Mouse (Mus musculus) megakaryocyte, embryonic 14.5 days (primary cell): ENCODE measurements around the gene 3100002H09Rik. TPM values are rescaled to one million over a fixed set of nuclear protein-coding genes. Genes with fewer than 3 reads are reported as not detected.

Experiments
- H3K27me3 ChIP-seq: replicated peaks from 2 replicates; pipeline ENCODE3; 2012; ENCODE audit warnings: inconsistent platforms
- H3K36me3 ChIP-seq: replicated peaks from 2 replicates; pipeline ENCODE3; 2012; ENCODE audit warnings: low read length, inconsistent platforms, mixed read lengths
- H3K4me1 ChIP-seq: 2 replicates; pipeline ENCODE4 v1.6.1; 2012; ENCODE audit warnings: inconsistent platforms
- H3K4me3 ChIP-seq: replicated peaks from 2 replicates; pipeline ENCODE3; 2012; ENCODE audit warnings: moderate library complexity, mild to moderate bottlenecking, inconsistent platforms
- H3K9me3 ChIP-seq: 2 replicates; pipeline ENCODE4 v1.6.1; 2012; ENCODE audit warnings: inconsistent platforms
- FLI1 ChIP-seq: IDR thresholded peaks from 2 replicates; pipeline ENCODE4 v1.6.1; 2012; ENCODE audit warnings: low read length, inconsistent platforms, mixed read lengths
- GATA1 ChIP-seq: IDR thresholded peaks from 3 replicates; pipeline ENCODE4 v1.6.1; 2012; ENCODE audit warnings: mixed read lengths, low read length, inconsistent platforms, borderline replicate concordance
- polyA plus RNA-seq: library from polyadenylated mRNA; stranded (reverse); fragments of >175 nt; gene quantifications from 2 replicates; pipeline ENCODE4 v1.2.3, GENCODE M21; 2012; ENCODE audit warnings: low replicate concordance; ENCODE audit not compliant: insufficient read depth

The 3100002H09Rik gene
- polyA plus RNA-seq, 1 experiment: 0.36 TPM

GRCm38 (mm10) chr4:124563371-124563770 is 47.2 kb downstream of the 3100002H09Rik start:
- H3K36me3 ChIP-seq: no peaks in the 10 kb centered on the region
- no peak overlapping the region for H3K4me3 ChIP-seq
- H3K9me3 ChIP-seq: peaks cover 25% of the 10 kb centered on the region
- TF ChIP-seq GATA1 (no peak), FLI1 (no peak)
- H3K4me1 ChIP-seq: no peaks in the 10 kb centered on the region
- H3K27me3 ChIP-seq: peaks cover 7% of the 10 kb centered on the region

GRCm38 (mm10) chr4:124562721-124563120 is 47.9 kb downstream of the 3100002H09Rik start:
- H3K4me3 ChIP-seq: no peak overlapping the region
- H3K4me1 ChIP-seq: no peaks in the 10 kb centered on the region
- H3K9me3 ChIP-seq: peaks cover 26% of the 10 kb centered on the region
- H3K36me3 ChIP-seq: no peaks in the 10 kb centered on the region
- TF ChIP-seq GATA1: no peak
- TF ChIP-seq FLI1: no peak
- H3K27me3 ChIP-seq: peaks cover 5% of the 10 kb centered on the region

Other genes with a start within 250 kb of the 3100002H09Rik start
- gene Pou3f1, start 46.0 kb upstream of the 3100002H09Rik start, polyA plus RNA-seq: 0.12 TPM in 1 of 2 replicates, not detected in the other
- gene Utp11, start 82.8 kb upstream of the 3100002H09Rik start, polyA plus RNA-seq: 2.9 and 13.8 TPM in 2 replicates
- 122 and 166 TPM in 2 replicates for gene Fhl3, start 89.9 kb upstream of the 3100002H09Rik start, polyA plus RNA-seq
- gene Sf3a3, start 104.0 kb upstream of the 3100002H09Rik start, polyA plus RNA-seq: 2.2 and 29.0 TPM in 2 replicates
- 5.7 and 22.3 TPM in 2 replicates for gene Inpp5b, start 131.0 kb upstream of the 3100002H09Rik start, polyA plus RNA-seq
- 15.2 and 34.3 TPM in 2 replicates for gene Mtf1, start 191.3 kb upstream of the 3100002H09Rik start, polyA plus RNA-seq
- gene Yrdc, start 239.9 kb upstream of the 3100002H09Rik start, polyA plus RNA-seq: 13.4 and 15.0 TPM in 2 replicates
- gene 1110065P20Rik, start 240.4 kb upstream of the 3100002H09Rik start, polyA plus RNA-seq: 19.3 and 30.5 TPM in 2 replicates